Mouse (Mus musculus): Measurements from ENCODE around the gene Ifitm6.

DNA sequence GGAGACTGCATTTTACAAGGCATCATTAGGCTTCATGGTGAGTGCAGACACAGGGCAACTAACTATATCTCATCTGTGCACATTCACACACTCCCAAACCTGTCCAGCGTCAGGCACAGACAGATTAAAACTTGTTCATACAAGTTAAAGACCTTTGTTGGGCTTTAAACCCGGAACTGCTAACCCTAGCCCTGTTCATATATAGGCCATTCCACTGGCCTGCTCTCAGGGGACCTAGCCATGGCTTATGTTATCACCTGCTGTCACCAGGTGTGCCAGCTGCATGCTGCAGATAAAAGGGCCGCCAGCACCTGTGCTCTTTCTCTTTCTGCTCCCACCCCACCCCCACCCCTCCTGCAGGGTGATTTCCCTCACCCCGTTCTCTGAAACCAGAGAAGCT is 24.8 kb upstream of the Ifitm6 start:
- TF ChIP-seq GATA1 (IDR thresholded peaks at IDR 0.05; ENCODE audit: borderline replicate concordance, low read length) = no peak
- TF ChIP-seq FLI1 (IDR thresholded peaks at IDR 0.05; ENCODE audit: low read length) = no peak

Measured in megakaryocyte, embryonic 14.5 days (primary cell).